Mouse (Mus musculus) embryonic facial prominence, embryonic 15.5 days (tissue): ENCODE results near the gene Drc1. TPM values are rescaled to one million over a fixed set of nuclear protein-coding genes. Genes with fewer than 3 reads are reported as not detected.

Experiments used
- polyA plus RNA-seq: library from polyadenylated mRNA; unstranded; fragments of >200 nt; fragmentation: Nextera tagmentation; extraction: Ambion mirVana; gene quantifications from 2 replicates; pipeline ENCODE4 v1.2.1, GENCODE M21; 2015

Gene Drc1
- polyA plus RNA-seq, 1 experiment from 2014 or later: 8.5 TPM

Other genes starting within 250 kb of the Drc1 start
- gene Tyms, start 207.8 kb upstream of the Drc1 start, polyA plus RNA-seq: 200 and 215 TPM in 2 replicates
- gene Garem2, start 176.2 kb upstream of the Drc1 start, polyA plus RNA-seq: 0.87 and 1.00 TPM in 2 replicates
- not detected in 2 replicates for gene 3110082J24Rik, start 175.3 kb upstream of the Drc1 start, polyA plus RNA-seq
- gene Hadha, start 126.2 kb upstream of the Drc1 start, polyA plus RNA-seq: 123 TPM in 2 replicates
- 128 and 140 TPM in 2 replicates for gene Hadhb, start 126.1 kb upstream of the Drc1 start, polyA plus RNA-seq
- 0.16 TPM in 1 of 2 replicates, not detected in the other for gene Adgrf3, start 75.7 kb upstream of the Drc1 start, polyA plus RNA-seq
- 16.0 and 17.5 TPM in 2 replicates for gene Selenoi, start 48.8 kb upstream of the Drc1 start, polyA plus RNA-seq
- gene Otof, start 180.5 kb downstream of the Drc1 start, polyA plus RNA-seq: 0.91 and 1.2 TPM in 2 replicates
- 6.7 and 19.1 TPM in 2 replicates for gene 1700001C02Rik, start 184.7 kb downstream of the Drc1 start, polyA plus RNA-seq